Mouse (Mus musculus) MEL (cell line): ENCODE measurements around the gene Hpse2. TPM values are rescaled to one million over a fixed set of nuclear protein-coding genes. Genes with fewer than 3 reads are reported as not detected.

ENCODE experiments used
- DNase-seq: peaks from one replicate; pipeline ENCODE4 v3.0.0; 2011; ENCODE audit warnings: low read depth, low spot score
- H3K27ac ChIP-seq: 2 replicates; pipeline ENCODE4 v1.5.1; 2012; ENCODE audit warnings: low read depth, mild to moderate bottlenecking, control low read depth, low read length, moderate library complexity; ENCODE audit not compliant: control insufficient read depth
- H3K27me3 ChIP-seq, 2 experiments: fragments of 150-350 bp in 1 of 2; sonication (generic) in 1 of 2; 2 replicates each; pipeline ENCODE4 v1.6.1; 2012; ENCODE audit warnings: low read length in 2 of 2, mild to moderate bottlenecking in 2 of 2, improper control_type of control experiment in 1 of 2, moderate library complexity in 1 of 2; ENCODE audit not compliant: insufficient read depth in 2 of 2, control insufficient read depth in 1 of 2
- H3K36me3 ChIP-seq, 2 experiments: 2 replicates each; pipeline ENCODE4 v1.6.1; 2012 to 2014; ENCODE audit warnings: low read length in 2 of 2, improper control_type of control experiment in 1 of 2, inconsistent platforms in 1 of 2, mild to moderate bottlenecking in 1 of 2; ENCODE audit not compliant: insufficient read depth in 2 of 2, control insufficient read depth in 1 of 2
- H3K4me1 ChIP-seq, 2 experiments: fragments of 150-350 bp in 1 of 2; sonication (generic) in 1 of 2; 2 replicates each; pipeline ENCODE4 v1.6.1; 2012; ENCODE audit warnings: low read length in 2 of 2, improper control_type of control experiment in 1 of 2, mild to moderate bottlenecking in 1 of 2; ENCODE audit not compliant: insufficient read depth in 2 of 2, control insufficient read depth in 1 of 2
- H3K4me3 ChIP-seq, 2 experiments: fragments of 150-350 bp in 1 of 2; sonication (generic) in 1 of 2; 2 replicates each; pipeline ENCODE4 v1.5.1; 2012; ENCODE audit warnings: low read depth in 2 of 2, low read length in 2 of 2, mild to moderate bottlenecking in 2 of 2, moderate library complexity in 2 of 2, control low read depth in 1 of 2, improper control_type of control experiment in 1 of 2; ENCODE audit not compliant: control insufficient read depth in 1 of 2, insufficient read depth in 1 of 2
- H3K79me2 ChIP-seq: 2 replicates; pipeline ENCODE4 v1.6.1; 2012; ENCODE audit warnings: mild to moderate bottlenecking, low read length, moderate library complexity; ENCODE audit not compliant: control insufficient read depth, poor library complexity, insufficient read depth
- H3K9ac ChIP-seq: 2 replicates; pipeline ENCODE4 v1.6.1; 2012; ENCODE audit warnings: low read depth, mild to moderate bottlenecking, control low read depth, low read length, moderate library complexity; ENCODE audit not compliant: control insufficient read depth, poor library complexity, severe bottlenecking
- H3K9me3 ChIP-seq: fragments of 150-350 bp; sonication (generic); replicated peaks from 2 replicates; pipeline ENCODE4 v1.6.1; 2012; ENCODE audit warnings: mild to moderate bottlenecking, low read length, improper control_type of control experiment, moderate library complexity; ENCODE audit not compliant: insufficient read depth
- CHD1 ChIP-seq: IDR thresholded peaks from 2 replicates; pipeline ENCODE4 v1.6.1; 2012; ENCODE audit warnings: low read depth, mild to moderate bottlenecking, inconsistent platforms, low read length, improper control_type of control experiment
- CTCF ChIP-seq, 3 experiments: IDR thresholded peaks in 2 of 3; conservative IDR thresholded peaks in 1 of 3; 2 replicates each; pipeline ENCODE4 v1.5.1; 2011 to 2012; ENCODE audit warnings: low read length in 3 of 3, low read depth in 2 of 3, mild to moderate bottlenecking in 2 of 3, improper control_type of control experiment in 1 of 3, inconsistent platforms in 1 of 3, mixed read lengths in 1 of 3, moderate library complexity in 1 of 3; ENCODE audit not compliant: control insufficient read depth in 1 of 3, insufficient read depth in 1 of 3, poor library complexity in 1 of 3, severe bottlenecking in 1 of 3
- ELF1 ChIP-seq: IDR thresholded peaks from 2 replicates; pipeline ENCODE4 v1.6.1; 2014; ENCODE audit warnings: low read depth, mild to moderate bottlenecking, inconsistent platforms, low read length, improper control_type of control experiment, moderate library complexity
- EP300 ChIP-seq, 2 experiments: IDR thresholded peaks; 2 replicates each; pipeline ENCODE4 v1.6.1; 2011; ENCODE audit warnings: improper control_type of control experiment in 2 of 2, low read length in 2 of 2, low read depth in 1 of 2, mild to moderate bottlenecking in 1 of 2
- ETS1 ChIP-seq: IDR thresholded peaks from 2 replicates; pipeline ENCODE4 v1.6.1; 2012; ENCODE audit warnings: low read depth, mild to moderate bottlenecking, inconsistent platforms, low read length, improper control_type of control experiment, moderate library complexity
- GABPA ChIP-seq: IDR thresholded peaks from 2 replicates; pipeline ENCODE4 v1.6.1; 2012; ENCODE audit warnings: low read depth, mild to moderate bottlenecking, inconsistent platforms, low read length, improper control_type of control experiment, moderate library complexity
- GATA1 ChIP-seq: IDR thresholded peaks from 2 replicates; pipeline ENCODE4 v1.6.1; 2011; ENCODE audit warnings: low read depth, low read length, improper control_type of control experiment
- HCFC1 ChIP-seq: IDR thresholded peaks from 2 replicates; pipeline ENCODE4 v1.6.1; 2012; ENCODE audit warnings: low read depth, mild to moderate bottlenecking, inconsistent platforms, low read length, improper control_type of control experiment, moderate library complexity
- JUND ChIP-seq: IDR thresholded peaks from 2 replicates; pipeline ENCODE4 v1.6.1; 2011; ENCODE audit warnings: low read depth, mild to moderate bottlenecking, improper control_type of control experiment, low read length
- MAFK ChIP-seq: IDR thresholded peaks from 2 replicates; pipeline ENCODE4 v1.6.1; 2011; ENCODE audit warnings: low read depth, mild to moderate bottlenecking, low read length, improper control_type of control experiment, borderline replicate concordance
- MAX ChIP-seq: IDR thresholded peaks from 2 replicates; pipeline ENCODE4 v1.6.1; 2011; ENCODE audit warnings: low read length, improper control_type of control experiment
- MXI1 ChIP-seq: IDR thresholded peaks from 2 replicates; pipeline ENCODE4 v1.6.1; 2011; ENCODE audit warnings: mild to moderate bottlenecking, low read depth, low read length, improper control_type of control experiment
- MYB ChIP-seq: IDR thresholded peaks from 2 replicates; pipeline ENCODE4 v1.6.1; 2011; ENCODE audit warnings: mild to moderate bottlenecking, low read depth, low read length, improper control_type of control experiment
- MYC ChIP-seq: IDR thresholded peaks from 2 replicates; pipeline ENCODE4 v1.6.1; 2011; ENCODE audit warnings: low read depth, mild to moderate bottlenecking, low read length, improper control_type of control experiment, moderate library complexity
- NELFE ChIP-seq: IDR thresholded peaks from 2 replicates; pipeline ENCODE4 v1.6.1; 2011; ENCODE audit warnings: low read depth, low read length, improper control_type of control experiment
- POLR2A ChIP-seq, 2 experiments: IDR thresholded peaks; 2 replicates each; pipeline ENCODE4 v1.6.1; 2011 to 2012; ENCODE audit warnings: low read length in 2 of 2, mild to moderate bottlenecking in 2 of 2, control low read depth in 1 of 2, improper control_type of control experiment in 1 of 2, low read depth in 1 of 2, moderate library complexity in 1 of 2; ENCODE audit not compliant: control insufficient read depth in 1 of 2, insufficient read depth in 1 of 2, poor library complexity in 1 of 2
- POLR2AphosphoS2 ChIP-seq: IDR thresholded peaks from 2 replicates; pipeline ENCODE4 v1.6.1; 2011; ENCODE audit warnings: low read length, improper control_type of control experiment
- RAD21 ChIP-seq: IDR thresholded peaks from 2 replicates; pipeline ENCODE4 v1.6.1; 2011; ENCODE audit warnings: mild to moderate bottlenecking, low read depth, low read length, improper control_type of control experiment
- SIN3A ChIP-seq: IDR thresholded peaks from 2 replicates; pipeline ENCODE4 v1.6.1; 2012; ENCODE audit warnings: low read length, improper control_type of control experiment, inconsistent platforms
- SMC3 ChIP-seq: IDR thresholded peaks from 2 replicates; pipeline ENCODE4 v1.6.1; 2011; ENCODE audit warnings: low read depth, low read length, improper control_type of control experiment
- TAL1 ChIP-seq: IDR thresholded peaks from 2 replicates; pipeline ENCODE4 v1.6.1; 2012; ENCODE audit warnings: mild to moderate bottlenecking, inconsistent platforms, low read length, moderate library complexity, mixed read lengths
- USF1 ChIP-seq: IDR thresholded peaks from 2 replicates; pipeline ENCODE4 v1.6.1; 2014; ENCODE audit warnings: low read depth, mild to moderate bottlenecking, inconsistent platforms, low read length, improper control_type of control experiment, moderate library complexity
- USF2 ChIP-seq, 2 experiments: IDR thresholded peaks; 2 replicates each; pipeline ENCODE4 v1.6.1; 2011 to 2012; ENCODE audit warnings: improper control_type of control experiment in 2 of 2, low read length in 2 of 2, borderline replicate concordance in 1 of 2, inconsistent platforms in 1 of 2, low read depth in 1 of 2, mild to moderate bottlenecking in 1 of 2; ENCODE audit not compliant: insufficient read depth in 1 of 2
- ZC3H11A ChIP-seq: IDR thresholded peaks from 2 replicates; pipeline ENCODE4 v1.6.1; 2012; ENCODE audit warnings: low read depth, mild to moderate bottlenecking, inconsistent platforms, low read length, improper control_type of control experiment
- ZNF384 ChIP-seq: IDR thresholded peaks from 2 replicates; pipeline ENCODE4 v1.6.1; 2012; ENCODE audit warnings: low read depth, mild to moderate bottlenecking, inconsistent platforms, low read length, improper control_type of control experiment
- polyA plus RNA-seq, 2 experiments: library from polyadenylated mRNA; stranded (reverse) in 1 of 2; unstranded in 1 of 2; fragments of >175 nt in 1 of 2; fragments of >200 nt in 1 of 2; gene quantifications; 2 replicates each; pipeline versions ENCODE4 v1.2.1 to v1.2.4; 2012; ENCODE audit warnings: low replicate concordance in 2 of 2, low read depth in 1 of 2; ENCODE audit not compliant: insufficient read length in 2 of 2, insufficient read depth in 1 of 2, missing spikeins in 1 of 2
- total RNA-seq: library from RNA; depleted of rRNA; stranded (reverse); fragments of 300-350 nt; gene quantifications from 2 replicates; pipeline ENCODE4 v1.2.3, GENCODE M21; 2012

Gene Hpse2
- total and polyA plus RNA-seq, 3 experiments, result not detected

DNA sequence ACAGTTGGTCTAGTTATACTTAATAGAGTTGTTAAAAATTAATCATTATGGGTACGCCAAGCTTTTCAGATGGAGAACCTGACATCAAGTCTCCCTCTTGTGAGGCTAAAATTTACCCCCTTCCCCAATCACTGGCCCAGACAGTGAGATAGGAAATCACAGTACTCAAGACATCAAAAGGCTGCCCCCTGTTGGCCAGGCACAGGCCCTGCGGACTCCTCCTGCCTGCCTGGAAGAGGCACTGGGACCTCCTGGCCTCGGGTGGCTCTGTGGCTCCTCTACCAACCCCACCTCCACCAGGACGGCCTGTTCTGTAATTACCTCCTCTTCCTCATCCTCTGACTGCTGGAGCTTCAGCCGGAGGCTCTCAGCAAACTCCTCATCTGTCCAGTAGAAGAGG, 610.4 kb downstream of the Hpse2 start:
- peaks cover 2 to 5% of the 10 kb centered on the region in 2 experiments; a peak in 3 of 4 replicates for H3K36me3 ChIP-seq
- peak; percentile 79 for DNase-seq
- H3K79me2 ChIP-seq, result peaks cover 2% of the 10 kb centered on the region; the same call in 1 of the 2 replicates
- H3K9me3 ChIP-seq, result no peaks in the 10 kb centered on the region
- no peak overlapping the region for H3K27ac ChIP-seq
- no peak overlapping the region for H3K4me3 ChIP-seq
- H3K4me1 ChIP-seq, result peaks cover 0 to 7% of the 10 kb centered on the region in 2 experiments; a peak in 2 of 4 replicates
- TF ChIP-seq HCFC1, result no peak
- TF ChIP-seq ZC3H11A, result peak; percentile 10; the same call in 1 of the 2 replicates
- no peak for TF ChIP-seq ETS1
- TF ChIP-seq TAL1, result no peak
- peak; percentile 83 to 95 (median 84) for TF ChIP-seq CTCF (IDR thresholded peaks at IDR 0.05 in 2 of 3, conservative IDR thresholded peaks at IDR 0.05 in 1 of 3; ENCODE audit: control insufficient read depth in 1 of 3, insufficient read depth in 1 of 3, low read depth in 2 of 3, low read length in 3 of 3, poor library complexity in 1 of 3, severe bottlenecking in 1 of 3)
- no peak for TF ChIP-seq JUND
- 0 out of 2 replicates have a peak, but pooled peaks have one; percentile 7 for TF ChIP-seq GATA1
- peak; percentile 71 for TF ChIP-seq SMC3
- TF ChIP-seq EP300 (IDR thresholded peaks at IDR 0.05; ENCODE audit: low read depth in 1 of 2, low read length in 2 of 2), result no peak
- TF ChIP-seq RAD21, result peak; percentile 58
- H3K27me3 ChIP-seq, result no peaks in the 10 kb centered on the region
- H3K9ac ChIP-seq, result no peak overlapping the region

DNA sequence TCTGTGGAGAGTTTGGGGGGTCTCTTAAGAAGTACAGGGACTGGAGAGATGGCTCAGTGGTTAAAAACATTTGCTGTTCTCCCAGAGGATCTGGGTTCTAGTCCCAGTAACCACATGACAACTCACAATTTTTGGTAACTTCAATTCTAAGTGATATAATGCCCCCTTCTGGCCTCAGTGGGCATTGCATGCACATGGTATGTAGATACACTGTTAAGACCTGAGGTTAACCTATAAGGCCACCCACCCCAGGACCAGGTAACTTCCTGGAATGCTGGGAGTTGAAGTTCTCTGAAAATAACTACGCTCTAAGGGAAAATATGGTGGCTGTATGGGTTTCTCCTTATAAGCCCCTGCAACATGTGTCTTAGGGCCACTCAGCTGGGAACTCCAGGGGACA, 611.3 kb downstream of the Hpse2 start:
- no peaks in the 10 kb centered on the region for H3K9me3 ChIP-seq
- H3K4me3 ChIP-seq, result no peak overlapping the region
- DNase-seq, result peak; percentile 85
- H3K79me2 ChIP-seq, result peaks cover 2% of the 10 kb centered on the region; the same call in 1 of the 2 replicates
- TF ChIP-seq MYB, result no peak
- peak; percentile 93 for TF ChIP-seq MYC
- no peak for TF ChIP-seq MAFK
- TF ChIP-seq NELFE, result no peak
- peak; percentile 43; the same call in 1 of the 2 replicates for TF ChIP-seq GATA1
- TF ChIP-seq RAD21, result peak; percentile 93
- TF ChIP-seq CHD1, result no peak
- no peak for TF ChIP-seq GABPA
- peak; percentile 89 for TF ChIP-seq ZC3H11A
- TF ChIP-seq POLR2AphosphoS2, result no peak
- 0 out of 2 replicates have a peak, but pooled peaks have one; percentile 18 for TF ChIP-seq SIN3A
- peak; percentile 71 for TF ChIP-seq MAX
- TF ChIP-seq CTCF (IDR thresholded peaks at IDR 0.05 in 2 of 3, conservative IDR thresholded peaks at IDR 0.05 in 1 of 3; ENCODE audit: control insufficient read depth in 1 of 3, insufficient read depth in 1 of 3, low read depth in 2 of 3, low read length in 3 of 3, poor library complexity in 1 of 3, severe bottlenecking in 1 of 3), result peak; percentile 38 to 96 (median 93)
- TF ChIP-seq POLR2A (IDR thresholded peaks at IDR 0.05; ENCODE audit: control insufficient read depth in 1 of 2, insufficient read depth in 1 of 2, low read depth in 1 of 2, low read length in 2 of 2, poor library complexity in 1 of 2), result no peak
- TF ChIP-seq USF2 (IDR thresholded peaks at IDR 0.05; ENCODE audit: borderline replicate concordance in 1 of 2, insufficient read depth in 1 of 2, low read depth in 1 of 2, low read length in 2 of 2), result no peak
- TF ChIP-seq MXI1, result 0 out of 2 replicates have a peak, but pooled peaks have one; percentile 34
- TF ChIP-seq SMC3, result peak; percentile 86
- TF ChIP-seq ELF1, result no peak
- TF ChIP-seq ZNF384, result no peak
- no peak for TF ChIP-seq ETS1
- TF ChIP-seq HCFC1, result peak; percentile 75
- TF ChIP-seq USF1, result peak; percentile 50; the same call in 1 of the 2 replicates
- H3K9ac ChIP-seq, result no peak overlapping the region
- H3K27ac ChIP-seq, result no peak overlapping the region
- H3K4me1 ChIP-seq, result peaks cover 0 to 7% of the 10 kb centered on the region in 2 experiments; a peak in 2 of 4 replicates
- H3K36me3 ChIP-seq, result peaks cover 2 to 5% of the 10 kb centered on the region in 2 experiments; a peak in 3 of 4 replicates
- H3K27me3 ChIP-seq, result no peaks in the 10 kb centered on the region
